Mouse (Mus musculus) neural tube, embryonic 12.5 days (tissue): ENCODE data around the gene Elmo1. TPM values are rescaled to one million over a fixed set of nuclear protein-coding genes. Genes with fewer than 3 reads are reported as not detected.

ENCODE experiments used
- ATAC-seq: fragments of 200-750 bp; cut with Nextera tagmentation; 2 replicates; pipeline ENCODE4 v1.8.0; 2017; ENCODE audit warnings: low read depth, mild to moderate bottlenecking, moderate TSS enrichment, moderate library complexity; ENCODE audit not compliant: low FRiP score
- H3K27ac ChIP-seq: fragments of 300-500 bp; sonication (generic); 2 replicates; pipeline ENCODE4 v1.5.1; 2016
- H3K27me3 ChIP-seq: fragments of 300-500 bp; sonication (generic); replicated peaks from 2 replicates; pipeline ENCODE4 v1.6.1; 2016; ENCODE audit warnings: mild to moderate bottlenecking
- H3K36me3 ChIP-seq: fragments of 300-500 bp; sonication (generic); 2 replicates; pipeline ENCODE4 v1.6.1; 2016; ENCODE audit warnings: mild to moderate bottlenecking
- H3K4me1 ChIP-seq: fragments of 300-500 bp; sonication (generic); 2 replicates; pipeline ENCODE4 v1.6.1; 2016
- H3K4me2 ChIP-seq: fragments of 300-500 bp; sonication (generic); replicated peaks from 2 replicates; pipeline ENCODE4 v1.6.1; 2016; ENCODE audit warnings: mild to moderate bottlenecking
- H3K4me3 ChIP-seq: fragments of 300-500 bp; sonication (generic); 2 replicates; pipeline ENCODE4 v1.5.1; 2016
- H3K9ac ChIP-seq: fragments of 300-500 bp; sonication (generic); 2 replicates; pipeline ENCODE4 v1.6.1; 2016; ENCODE audit warnings: mild to moderate bottlenecking
- H3K9me3 ChIP-seq: fragments of 300-500 bp; sonication (generic); 2 replicates; pipeline ENCODE4 v1.6.1; 2016; ENCODE audit warnings: mild to moderate bottlenecking
- WGBS: fragments of 180-500 bp; shearing (Covaris S2); methylation state at CpG from one replicate; pipeline ENCODE4 v1.1.7; 2016; 5-methylcytosine and 5-hydroxymethylcytosine counted together
- polyA plus RNA-seq: library from polyadenylated mRNA; unstranded; fragments of >200 nt; fragmentation: Nextera tagmentation; extraction: Ambion mirVana; gene quantifications from 2 replicates; pipeline ENCODE4 v1.2.1, GENCODE M21; 2016

The Elmo1 gene
- polyA plus RNA-seq, 1 experiment from 2014 or later: 39.5 TPM

DNA sequence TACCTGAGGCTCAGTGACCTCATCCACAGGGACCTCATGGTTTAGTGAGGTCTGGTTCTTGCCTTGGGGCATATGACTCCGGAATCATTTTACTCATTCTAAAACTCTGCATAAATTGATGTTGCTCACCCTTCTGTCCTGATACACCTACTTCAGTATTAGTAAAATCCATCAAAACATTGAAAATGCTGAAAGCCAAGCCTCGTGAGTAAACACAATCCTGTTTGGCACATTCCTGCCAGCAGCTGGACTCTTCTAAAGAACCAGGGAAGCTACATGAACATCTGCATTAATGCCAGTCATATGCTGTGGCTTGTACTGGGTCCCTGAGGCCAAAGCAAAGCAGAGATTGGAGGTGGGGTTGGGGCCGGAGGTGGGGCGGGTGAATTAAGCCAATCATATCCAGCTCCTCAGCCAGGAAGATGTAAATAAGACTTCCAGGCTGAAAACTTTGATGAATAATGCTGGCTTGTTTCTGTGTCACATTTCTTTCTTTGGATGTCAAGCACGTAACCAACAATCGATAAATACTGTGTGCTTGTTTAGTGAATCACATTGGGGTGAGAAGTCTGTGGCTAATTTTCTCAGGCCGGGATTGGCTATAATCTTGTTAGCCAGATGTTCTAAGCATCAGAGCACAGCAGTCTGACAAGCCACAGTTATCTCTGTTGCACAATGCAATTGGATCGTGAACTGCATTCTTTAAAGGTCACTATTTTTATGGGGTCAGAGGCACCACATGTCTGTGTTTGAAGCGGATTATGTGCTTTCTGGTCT lies 24.9 kb downstream of the Elmo1 start:
- H3K4me3 ChIP-seq: no peak overlapping the region
- no peak overlapping the region for H3K9ac ChIP-seq
- H3K27me3 ChIP-seq: no peaks in the 10 kb centered on the region
- no peak overlapping the region for H3K4me2 ChIP-seq
- 57% methylated on average over 9 of the region's 9 CpGs for WGBS
- no peaks in the 10 kb centered on the region for H3K4me1 ChIP-seq
- H3K27ac ChIP-seq: no peak overlapping the region
- no peak for ATAC-seq
- H3K36me3 ChIP-seq: no peaks in the 10 kb centered on the region
- no peaks in the 10 kb centered on the region for H3K9me3 ChIP-seq

DNA sequence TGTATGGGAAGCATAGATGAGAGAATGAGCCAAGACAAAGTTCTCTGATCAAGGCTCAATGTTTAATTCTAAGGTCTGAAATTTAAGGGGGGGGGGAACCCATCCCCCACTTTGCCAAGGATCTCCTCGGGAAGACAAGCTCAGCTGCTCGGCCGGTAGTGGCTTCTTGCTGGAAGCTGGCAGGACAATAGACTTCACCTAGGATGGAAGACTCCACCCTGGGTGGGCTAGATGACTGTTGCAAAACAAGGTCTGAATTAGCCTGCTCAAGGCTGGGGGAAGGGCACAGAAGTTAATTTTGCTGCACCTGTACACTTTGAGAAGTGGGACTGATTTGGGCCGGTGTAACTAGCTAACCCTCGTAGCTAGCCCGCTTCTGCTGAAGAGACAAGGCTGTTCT lies 25.6 kb downstream of the Elmo1 start:
- Histone ChIP-seq H3K27ac (no peak overlapping the region), H3K4me1 (no peaks in the 10 kb centered on the region), H3K9me3 (no peaks in the 10 kb centered on the region), H3K4me3 (no peak overlapping the region), H3K9ac (no peak overlapping the region), H3K36me3 (no peaks in the 10 kb centered on the region), H3K4me2 (no peak overlapping the region), H3K27me3 (no peaks in the 10 kb centered on the region)
- no peak for ATAC-seq
- 43% methylated on average over 6 of the region's 6 CpGs for WGBS

DNA sequence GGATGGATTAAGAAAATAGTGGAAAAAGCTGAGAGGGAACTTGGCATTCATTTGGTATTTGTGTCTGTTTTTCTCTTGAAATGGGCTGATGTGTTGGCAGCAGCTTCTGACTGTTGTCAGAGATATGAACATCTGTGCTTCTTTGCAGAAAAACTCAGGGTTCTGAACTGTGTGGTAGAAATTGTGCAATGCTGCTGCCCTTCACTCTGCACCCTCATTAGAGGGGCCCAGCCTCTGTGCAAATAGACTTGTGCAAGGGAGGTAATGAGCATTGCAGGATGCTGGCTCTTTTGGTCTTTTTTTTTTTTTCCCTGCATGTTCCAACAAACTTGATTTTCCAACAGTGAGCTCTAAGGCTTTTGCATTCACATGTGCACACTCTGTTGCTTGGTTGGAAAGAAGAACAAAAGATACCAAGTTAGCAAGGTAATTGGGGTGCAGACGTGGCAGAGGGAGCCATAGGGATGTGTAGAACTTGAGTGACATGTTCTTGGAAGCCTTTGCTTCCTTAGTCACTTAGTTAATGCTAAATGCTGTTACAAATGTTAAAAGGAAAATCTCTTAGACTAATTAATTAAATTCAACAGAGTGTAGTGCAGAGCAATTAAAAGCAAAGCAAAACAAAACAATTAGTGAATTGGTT lies 26.6 kb downstream of the Elmo1 start:
- ATAC-seq: no peak
- no peaks in the 10 kb centered on the region for H3K36me3 ChIP-seq
- H3K4me2 ChIP-seq: no peak overlapping the region
- H3K9me3 ChIP-seq: no peaks in the 10 kb centered on the region
- H3K27me3 ChIP-seq: no peaks in the 10 kb centered on the region
- no peak overlapping the region for H3K27ac ChIP-seq
- no peak overlapping the region for H3K9ac ChIP-seq
- no peak overlapping the region for H3K4me3 ChIP-seq
- WGBS: 60% methylated on average over 1 of the region's 1 CpGs
- no peaks in the 10 kb centered on the region for H3K4me1 ChIP-seq

DNA sequence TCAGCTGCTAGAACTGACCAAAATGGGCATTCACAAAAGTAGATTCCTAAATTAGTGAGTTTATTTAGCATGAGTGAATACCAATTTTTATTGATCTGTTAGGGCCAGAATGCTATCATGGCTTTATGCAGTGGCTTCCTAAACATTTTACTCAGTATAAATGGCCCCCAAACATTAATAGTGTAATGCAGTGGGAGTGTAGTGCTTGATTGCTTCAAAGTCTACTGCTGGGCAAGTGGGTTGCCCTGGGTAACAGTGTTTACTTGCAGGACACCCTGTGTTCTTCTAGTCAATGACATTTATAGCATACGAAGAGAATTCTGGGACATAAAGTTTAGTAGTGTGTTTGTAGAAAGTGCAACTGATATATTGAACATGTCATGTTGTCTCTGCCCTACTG lies 27.3 kb downstream of the Elmo1 start:
- Histone ChIP-seq H3K4me3 (no peak overlapping the region), H3K27me3 (no peaks in the 10 kb centered on the region), H3K36me3 (no peaks in the 10 kb centered on the region), H3K9ac (no peak overlapping the region), H3K27ac (no peak overlapping the region), H3K4me2 (no peak overlapping the region), H3K9me3 (no peaks in the 10 kb centered on the region), H3K4me1 (no peaks in the 10 kb centered on the region)
- no peak for ATAC-seq
- 59% methylated on average over 1 of the region's 1 CpGs for WGBS

DNA sequence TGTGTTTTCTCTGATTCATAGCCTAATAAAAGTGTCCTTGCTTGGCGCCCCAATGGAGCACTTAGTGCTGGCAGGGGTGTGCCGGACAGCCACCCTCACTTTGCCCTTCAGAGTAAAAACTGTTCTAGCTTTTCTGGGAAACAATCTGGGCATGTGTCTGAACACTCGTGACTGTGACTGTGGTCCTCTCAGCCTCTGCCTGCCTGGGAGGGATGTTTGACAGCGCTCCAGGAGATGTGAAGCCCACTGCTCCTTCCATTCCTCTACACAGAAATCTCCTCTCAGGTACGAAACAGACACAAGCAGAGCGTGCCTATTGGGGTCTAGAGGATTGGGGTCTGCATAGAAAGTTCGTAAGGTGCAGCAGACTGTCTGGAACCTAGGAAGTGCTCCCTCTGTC lies 28.5 kb downstream of the Elmo1 start:
- Histone ChIP-seq H3K4me3 (no peak overlapping the region), H3K4me1 (no peaks in the 10 kb centered on the region), H3K9me3 (no peaks in the 10 kb centered on the region), H3K36me3 (no peaks in the 10 kb centered on the region), H3K27me3 (no peaks in the 10 kb centered on the region), H3K27ac (no peak overlapping the region), H3K9ac (no peak overlapping the region), H3K4me2 (no peak overlapping the region)
- ATAC-seq: no peak
- WGBS: 90% methylated on average over 7 of the region's 7 CpGs

DNA sequence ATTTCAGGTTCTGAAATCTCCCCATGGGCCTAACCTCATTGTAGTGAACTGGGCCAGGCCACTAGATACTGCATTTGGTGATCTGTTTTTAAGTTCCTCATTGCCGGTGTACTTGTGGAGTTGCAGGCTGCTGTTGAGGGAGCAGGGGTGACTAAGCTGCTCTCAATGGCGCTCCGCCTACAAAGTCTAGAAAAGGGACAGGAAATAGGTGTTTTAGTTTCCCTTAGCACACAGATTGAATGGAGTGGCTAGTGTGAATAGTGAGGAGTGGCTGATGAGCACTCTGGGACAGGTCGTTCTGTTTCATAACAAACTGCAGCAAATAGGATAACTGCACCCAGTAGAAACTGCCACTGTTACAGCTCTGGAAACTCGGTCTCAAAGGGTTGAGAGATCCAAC lies 30.3 kb downstream of the Elmo1 start:
- Histone ChIP-seq H3K4me1 (no peaks in the 10 kb centered on the region), H3K27me3 (no peaks in the 10 kb centered on the region), H3K4me3 (no peak overlapping the region), H3K4me2 (no peak overlapping the region), H3K9ac (no peak overlapping the region), H3K36me3 (no peaks in the 10 kb centered on the region), H3K9me3 (no peaks in the 10 kb centered on the region), H3K27ac (no peak overlapping the region)
- ATAC-seq: no peak
- WGBS: 74% methylated on average over 5 of the region's 5 CpGs

DNA sequence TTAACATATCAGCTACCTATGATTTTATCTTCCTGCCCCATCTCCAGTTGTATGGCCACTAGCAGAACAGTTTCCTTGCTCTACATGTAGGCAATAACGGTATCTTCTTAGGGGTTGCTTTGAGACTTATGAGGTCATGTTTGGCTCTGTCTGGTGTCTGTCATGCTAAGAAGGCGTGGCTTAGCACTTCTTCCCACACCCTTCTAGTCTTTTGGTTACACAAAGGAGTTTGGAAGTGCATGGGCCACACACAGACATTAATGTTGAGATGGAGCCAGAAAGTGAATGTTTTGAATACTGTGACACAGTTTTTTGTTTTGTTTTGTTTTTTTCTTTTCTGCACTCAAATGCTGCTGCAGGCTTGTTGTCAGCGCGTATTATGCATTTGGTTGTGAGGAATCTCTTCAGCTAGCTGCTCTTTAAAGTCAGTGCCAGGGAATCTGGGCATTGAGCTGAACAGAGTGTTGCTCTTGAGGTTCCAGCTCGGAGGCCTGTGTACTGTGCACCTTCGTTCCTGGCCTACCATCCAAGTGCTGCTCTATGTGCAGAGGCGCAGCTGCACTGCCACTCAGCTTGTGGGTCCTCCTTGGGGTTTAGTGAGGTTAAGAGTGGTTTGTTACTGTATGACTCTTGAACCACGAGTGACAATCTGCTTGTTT lies 31.1 kb downstream of the Elmo1 start:
- Histone ChIP-seq H3K9me3 (no peaks in the 10 kb centered on the region), H3K36me3 (no peaks in the 10 kb centered on the region), H3K4me3 (no peak overlapping the region), H3K9ac (no peak overlapping the region), H3K27ac (no peak overlapping the region), H3K27me3 (no peaks in the 10 kb centered on the region), H3K4me1 (no peaks in the 10 kb centered on the region), H3K4me2 (no peak overlapping the region)
- WGBS: 90% methylated on average over 8 of the region's 8 CpGs
- ATAC-seq: no peak

DNA sequence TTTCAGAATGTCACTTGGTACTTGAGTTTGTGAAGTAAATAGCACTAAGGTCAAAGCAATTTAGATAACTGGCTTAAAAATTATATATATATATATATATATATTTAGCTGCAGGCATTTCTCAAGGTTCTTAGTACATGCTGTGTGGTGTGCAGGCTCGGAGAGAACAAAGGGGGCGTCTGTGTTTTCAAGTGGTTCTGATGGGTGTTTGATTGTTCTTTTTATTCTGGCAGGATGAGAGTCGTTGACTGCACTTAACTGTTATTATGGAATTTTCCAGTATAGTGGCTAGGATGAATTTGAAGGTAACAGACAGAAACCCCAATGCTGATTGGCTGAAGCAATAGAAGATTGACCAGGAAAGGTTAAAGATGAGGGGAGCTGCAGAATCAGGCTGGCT lies 33.6 kb downstream of the Elmo1 start:
- H3K4me1 ChIP-seq: no peaks in the 10 kb centered on the region
- no peak overlapping the region for H3K27ac ChIP-seq
- H3K36me3 ChIP-seq: no peaks in the 10 kb centered on the region
- H3K9ac ChIP-seq: no peak overlapping the region
- H3K27me3 ChIP-seq: no peaks in the 10 kb centered on the region
- no peak overlapping the region for H3K4me2 ChIP-seq
- no peak for ATAC-seq
- WGBS: 56% methylated on average over 3 of the region's 3 CpGs
- H3K9me3 ChIP-seq: no peaks in the 10 kb centered on the region
- no peak overlapping the region for H3K4me3 ChIP-seq

DNA sequence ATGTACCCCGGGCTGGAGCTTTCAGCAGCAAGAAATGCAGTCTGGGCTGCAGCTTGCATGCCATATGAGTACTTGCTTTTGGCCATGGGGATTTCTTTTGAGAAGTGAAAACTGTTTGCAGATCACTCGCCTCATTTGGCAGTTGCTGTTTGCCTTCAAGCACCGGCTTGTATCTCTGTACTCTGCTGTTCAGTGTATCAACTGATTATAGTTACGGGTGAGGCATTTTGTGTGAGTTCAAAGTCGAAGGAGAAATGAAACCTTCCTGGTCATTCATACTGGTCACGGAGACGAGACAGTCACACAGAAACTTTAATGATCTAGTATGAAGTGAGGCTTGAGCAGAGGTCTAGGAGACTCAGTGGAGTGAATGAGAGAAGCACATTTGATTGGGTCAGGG lies 34.6 kb downstream of the Elmo1 start:
- Histone ChIP-seq H3K4me2 (no peak overlapping the region), H3K9ac (no peak overlapping the region), H3K4me1 (no peaks in the 10 kb centered on the region), H3K36me3 (no peaks in the 10 kb centered on the region), H3K27ac (no peak overlapping the region), H3K9me3 (no peaks in the 10 kb centered on the region), H3K27me3 (no peaks in the 10 kb centered on the region), H3K4me3 (no peak overlapping the region)
- WGBS: 80% methylated on average over 7 of the region's 7 CpGs
- no peak for ATAC-seq

DNA sequence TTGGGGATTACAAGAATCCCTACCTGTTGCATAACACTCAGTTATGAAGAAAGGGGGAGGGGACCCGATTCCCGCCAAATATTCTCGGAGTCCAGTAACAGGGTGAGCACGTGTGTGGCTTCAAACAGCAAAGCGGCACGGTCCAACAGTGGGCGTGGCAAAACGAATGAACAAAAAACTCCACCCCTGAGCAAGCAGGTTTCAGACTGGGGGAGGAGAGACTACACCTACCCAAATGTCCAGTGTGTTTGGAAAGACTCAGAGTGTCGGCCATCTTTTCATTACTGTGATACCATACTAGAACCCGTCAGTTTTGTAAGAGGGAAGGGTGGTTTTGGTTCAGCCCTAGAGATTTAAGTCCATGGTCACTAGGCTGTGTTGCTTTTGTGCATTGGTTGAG lies 35.4 kb downstream of the Elmo1 start:
- H3K27ac ChIP-seq: no peak overlapping the region
- H3K36me3 ChIP-seq: no peaks in the 10 kb centered on the region
- H3K9ac ChIP-seq: no peak overlapping the region
- WGBS: 92% methylated on average over 10 of the region's 10 CpGs
- H3K9me3 ChIP-seq: no peaks in the 10 kb centered on the region
- no peak for ATAC-seq
- no peaks in the 10 kb centered on the region for H3K27me3 ChIP-seq
- H3K4me3 ChIP-seq: no peak overlapping the region
- H3K4me2 ChIP-seq: no peak overlapping the region
- no peaks in the 10 kb centered on the region for H3K4me1 ChIP-seq

DNA sequence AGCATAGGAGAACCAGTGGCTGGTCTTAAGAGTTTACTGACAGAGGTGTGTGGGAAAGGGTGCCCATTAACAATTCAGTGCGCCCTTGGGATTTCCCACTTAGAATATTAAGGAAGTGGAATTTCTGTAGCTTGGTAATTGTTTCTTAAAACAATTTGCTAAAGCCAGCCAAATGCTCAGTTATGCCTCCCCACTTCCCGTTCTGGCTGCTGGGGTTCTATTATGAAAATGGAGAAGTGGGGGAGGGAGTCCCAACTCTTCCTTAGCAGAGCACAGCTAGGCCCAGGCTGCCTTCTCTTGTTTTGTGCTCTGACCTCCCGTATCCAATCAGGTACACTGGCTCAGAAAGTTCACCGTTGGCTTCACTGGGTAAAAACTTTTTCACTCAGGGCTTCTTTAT lies 37.2 kb downstream of the Elmo1 start:
- Histone ChIP-seq H3K4me1 (no peaks in the 10 kb centered on the region), H3K9ac (no peak overlapping the region), H3K9me3 (no peaks in the 10 kb centered on the region), H3K27ac (no peak overlapping the region), H3K36me3 (no peaks in the 10 kb centered on the region), H3K27me3 (no peaks in the 10 kb centered on the region), H3K4me3 (no peak overlapping the region), H3K4me2 (no peak overlapping the region)
- WGBS: 77% methylated on average over 4 of the region's 4 CpGs
- ATAC-seq: no peak

DNA sequence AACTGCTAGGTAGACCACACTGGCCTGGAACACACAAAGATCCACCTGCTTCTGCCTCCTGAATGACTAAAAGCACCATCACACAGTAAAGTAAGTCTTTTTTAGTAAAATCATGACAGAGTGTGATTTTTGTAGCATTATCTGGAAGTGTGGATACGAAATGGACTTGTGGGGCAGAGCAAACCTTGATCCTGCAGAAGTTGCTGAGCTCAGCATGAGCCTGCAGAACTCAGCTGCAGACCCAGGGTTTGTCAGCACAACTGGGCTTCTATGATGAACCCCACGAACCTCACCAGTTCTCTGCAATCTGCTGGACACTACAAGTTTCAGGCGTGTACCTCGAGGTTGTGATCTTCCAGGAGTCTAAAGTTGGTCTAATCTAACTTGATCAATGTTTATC lies 37.7 kb downstream of the Elmo1 start:
- ATAC-seq: no peak
- 93% methylated on average over 4 of the region's 4 CpGs for WGBS
- H3K4me3 ChIP-seq: no peak overlapping the region
- peaks cover 3% of the 10 kb centered on the region for H3K4me1 ChIP-seq
- no peaks in the 10 kb centered on the region for H3K9me3 ChIP-seq
- no peak overlapping the region for H3K9ac ChIP-seq
- no peak overlapping the region for H3K4me2 ChIP-seq
- no peak overlapping the region for H3K27ac ChIP-seq
- no peaks in the 10 kb centered on the region for H3K27me3 ChIP-seq
- no peaks in the 10 kb centered on the region for H3K36me3 ChIP-seq
